Mouse (Mus musculus): Measurements from ENCODE around the gene Lrrc15. TPM values are rescaled to one million over a fixed set of nuclear protein-coding genes. Genes with fewer than 3 reads are reported as not detected.

The Lrrc15 gene
- polyA plus RNA-seq, 1 experiment from 2014 or later: 0.08 TPM

DNA sequence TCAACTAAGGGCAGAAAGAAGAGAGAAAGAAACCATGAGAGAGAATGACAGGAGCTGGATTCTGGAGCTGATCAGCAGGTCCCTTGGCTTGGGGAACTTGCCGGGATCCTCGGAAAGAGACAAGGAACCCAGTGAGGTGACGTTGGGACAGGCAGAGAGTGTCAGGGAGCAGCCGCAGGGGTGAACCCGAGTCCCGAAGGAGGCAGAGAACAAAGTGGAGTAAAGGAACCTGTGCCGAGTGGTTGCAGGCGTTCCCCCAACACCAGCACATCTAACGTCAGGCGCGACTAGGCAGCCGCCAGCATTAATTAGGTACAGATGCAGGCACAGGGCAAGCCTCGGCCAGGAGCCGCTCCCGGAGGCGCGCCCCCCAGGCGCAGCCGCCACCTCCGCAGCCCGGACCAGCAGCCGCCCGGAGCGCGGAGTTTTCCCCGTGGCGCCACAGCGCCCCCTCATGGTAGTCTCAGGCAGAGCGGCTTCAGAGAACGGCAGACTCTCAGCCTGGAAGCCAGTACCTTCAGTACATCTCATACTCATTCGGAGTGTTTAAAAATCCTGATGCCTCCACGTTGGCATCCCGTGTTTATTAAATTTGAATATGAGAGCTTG lies 46.9 kb downstream of the Lrrc15 start:
- Histone ChIP-seq H3K27me3 (replicated peaks; ENCODE audit: control insufficient read depth, insufficient read depth, low read length) (peaks cover 21% of the 10 kb centered on the region), H3K4me2 (peak overlapping the region; percentile 72), H3K4me3 (ENCODE audit: low read depth, low read length) (peak overlapping the region; percentile 42), H3K4me1 (replicated peaks; ENCODE audit: control insufficient read depth, insufficient read depth, low read length) (peaks cover 12% of the 10 kb centered on the region; the same call in 1 of the 2 replicates), H3K9me3 (ENCODE audit: control insufficient read depth, low read length) (no peaks in the 10 kb centered on the region), H3K9ac (ENCODE audit: low read depth, low read length) (peak overlapping the region; percentile 31; the same call in 1 of the 2 replicates), H3K27ac (ENCODE audit: low read depth, low read length) (no peak overlapping the region), H3K36me3 (ENCODE audit: control insufficient read depth, insufficient read depth, low read length) (no peaks in the 10 kb centered on the region)
- peak; percentile 83 for DNase-seq (ENCODE audit: low spot score)
- WGBS: 2% methylated on average over 33 of the region's 33 CpGs
- ATAC-seq (replicated peaks; ENCODE audit: low FRiP score): peak; percentile 65

GRCm38 (mm10) chr16:30235577-30235976 lies 47.5 kb downstream of the Lrrc15 start:
- H3K36me3 ChIP-seq (ENCODE audit: control insufficient read depth, insufficient read depth, low read length): no peaks in the 10 kb centered on the region
- H3K4me3 ChIP-seq (ENCODE audit: low read depth, low read length): no peak overlapping the region
- WGBS: 50% methylated on average over 2 of the region's 2 CpGs
- no peak overlapping the region for H3K27ac ChIP-seq (ENCODE audit: low read depth, low read length)
- H3K4me2 ChIP-seq: no peak overlapping the region; the same call in 1 of the 2 replicates
- H3K27me3 ChIP-seq (replicated peaks; ENCODE audit: control insufficient read depth, insufficient read depth, low read length): peaks cover 21% of the 10 kb centered on the region
- H3K9ac ChIP-seq (ENCODE audit: low read depth, low read length): no peak overlapping the region
- no peak for DNase-seq (ENCODE audit: low spot score)
- no peak for ATAC-seq (replicated peaks; ENCODE audit: low FRiP score)
- no peaks in the 10 kb centered on the region for H3K9me3 ChIP-seq (ENCODE audit: control insufficient read depth, low read length)
- peaks cover 12% of the 10 kb centered on the region; the same call in 1 of the 2 replicates for H3K4me1 ChIP-seq (replicated peaks; ENCODE audit: control insufficient read depth, insufficient read depth, low read length)

DNA sequence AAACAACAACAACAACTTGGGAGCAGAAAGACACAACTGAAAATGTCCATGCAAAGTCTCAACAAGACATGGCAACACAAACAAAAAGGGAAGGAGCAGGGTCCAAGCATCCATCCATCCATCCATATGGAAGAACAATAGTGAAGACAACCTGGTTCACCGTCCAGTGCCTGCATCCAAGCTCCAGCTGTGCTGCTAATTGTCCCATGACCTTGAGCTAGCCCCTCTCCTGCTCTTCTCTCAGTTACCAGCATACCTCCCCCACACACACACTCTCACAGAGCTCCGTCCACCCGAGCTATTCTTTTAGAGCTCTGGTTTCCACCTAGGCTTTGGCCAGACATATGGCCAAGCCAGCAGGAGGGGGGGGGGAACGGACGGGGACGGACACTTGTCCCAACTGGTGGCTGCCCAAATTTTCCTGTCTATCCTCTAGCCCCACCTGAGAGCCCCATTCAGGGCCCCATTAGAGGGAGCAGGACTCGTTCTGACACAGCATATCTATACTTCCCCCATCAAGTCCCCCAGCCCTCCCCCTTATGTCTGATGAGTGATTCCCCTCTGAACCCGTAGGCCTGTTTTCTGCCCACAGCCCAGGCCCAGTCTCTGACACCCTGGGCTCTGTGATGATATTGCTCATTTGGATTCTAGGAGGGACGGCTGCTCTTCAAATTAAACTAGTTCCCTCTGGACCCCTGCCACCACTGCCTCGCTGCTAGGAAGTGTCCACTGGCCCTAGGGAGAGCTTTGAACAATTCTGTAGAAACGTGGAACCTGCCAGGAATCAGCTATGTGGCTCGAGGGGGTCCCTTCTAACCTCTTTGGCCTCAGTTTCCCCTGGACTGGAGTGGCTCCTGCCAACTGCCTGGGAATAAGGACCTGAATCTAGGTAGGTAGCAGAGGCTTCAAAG lies 48.2 kb downstream of the Lrrc15 start:
- no peak overlapping the region for H3K4me2 ChIP-seq
- WGBS: 48% methylated on average over 12 of the region's 12 CpGs
- peaks cover 12% of the 10 kb centered on the region; the same call in 1 of the 2 replicates for H3K4me1 ChIP-seq (replicated peaks; ENCODE audit: control insufficient read depth, insufficient read depth, low read length)
- no peak for DNase-seq (ENCODE audit: low spot score)
- H3K9me3 ChIP-seq (ENCODE audit: control insufficient read depth, low read length): no peaks in the 10 kb centered on the region
- peaks cover 21% of the 10 kb centered on the region for H3K27me3 ChIP-seq (replicated peaks; ENCODE audit: control insufficient read depth, insufficient read depth, low read length)
- no peak for ATAC-seq (replicated peaks; ENCODE audit: low FRiP score)
- H3K36me3 ChIP-seq (ENCODE audit: control insufficient read depth, insufficient read depth, low read length): no peaks in the 10 kb centered on the region
- H3K27ac ChIP-seq (ENCODE audit: low read depth, low read length): no peak overlapping the region
- H3K4me3 ChIP-seq (ENCODE audit: low read depth, low read length): no peak overlapping the region
- H3K9ac ChIP-seq (ENCODE audit: low read depth, low read length): no peak overlapping the region

DNA sequence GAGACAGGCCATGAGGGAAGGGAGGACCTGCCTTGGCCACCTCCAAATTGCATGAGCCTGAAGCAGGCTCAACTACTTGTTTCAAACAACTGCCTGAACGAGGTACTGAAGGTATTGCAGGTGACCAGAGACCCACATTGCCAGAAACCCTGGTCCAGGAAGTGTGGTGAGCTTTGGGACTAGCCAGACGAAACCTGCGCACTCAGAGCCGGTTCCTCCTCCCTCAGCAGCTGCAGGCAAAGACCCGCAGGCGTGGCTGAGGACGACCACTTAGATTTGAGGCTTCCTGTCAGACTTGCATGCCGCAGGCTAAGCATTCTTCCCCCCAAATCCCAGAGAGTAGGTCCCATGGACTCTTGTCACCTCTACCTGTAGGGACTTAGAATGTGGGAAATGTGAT lies 49.0 kb downstream of the Lrrc15 start:
- no peak overlapping the region for H3K4me2 ChIP-seq
- no peak for DNase-seq (ENCODE audit: low spot score)
- peaks cover 21% of the 10 kb centered on the region for H3K27me3 ChIP-seq (replicated peaks; ENCODE audit: control insufficient read depth, insufficient read depth, low read length)
- H3K36me3 ChIP-seq (ENCODE audit: control insufficient read depth, insufficient read depth, low read length): no peaks in the 10 kb centered on the region
- no peak overlapping the region for H3K27ac ChIP-seq (ENCODE audit: low read depth, low read length)
- H3K4me3 ChIP-seq (ENCODE audit: low read depth, low read length): no peak overlapping the region
- peaks cover 12% of the 10 kb centered on the region; the same call in 1 of the 2 replicates for H3K4me1 ChIP-seq (replicated peaks; ENCODE audit: control insufficient read depth, insufficient read depth, low read length)
- no peak for ATAC-seq (replicated peaks; ENCODE audit: low FRiP score)
- no peaks in the 10 kb centered on the region for H3K9me3 ChIP-seq (ENCODE audit: control insufficient read depth, low read length)
- no peak overlapping the region for H3K9ac ChIP-seq (ENCODE audit: low read depth, low read length)
- WGBS: 28% methylated on average over 8 of the region's 8 CpGs

DNA sequence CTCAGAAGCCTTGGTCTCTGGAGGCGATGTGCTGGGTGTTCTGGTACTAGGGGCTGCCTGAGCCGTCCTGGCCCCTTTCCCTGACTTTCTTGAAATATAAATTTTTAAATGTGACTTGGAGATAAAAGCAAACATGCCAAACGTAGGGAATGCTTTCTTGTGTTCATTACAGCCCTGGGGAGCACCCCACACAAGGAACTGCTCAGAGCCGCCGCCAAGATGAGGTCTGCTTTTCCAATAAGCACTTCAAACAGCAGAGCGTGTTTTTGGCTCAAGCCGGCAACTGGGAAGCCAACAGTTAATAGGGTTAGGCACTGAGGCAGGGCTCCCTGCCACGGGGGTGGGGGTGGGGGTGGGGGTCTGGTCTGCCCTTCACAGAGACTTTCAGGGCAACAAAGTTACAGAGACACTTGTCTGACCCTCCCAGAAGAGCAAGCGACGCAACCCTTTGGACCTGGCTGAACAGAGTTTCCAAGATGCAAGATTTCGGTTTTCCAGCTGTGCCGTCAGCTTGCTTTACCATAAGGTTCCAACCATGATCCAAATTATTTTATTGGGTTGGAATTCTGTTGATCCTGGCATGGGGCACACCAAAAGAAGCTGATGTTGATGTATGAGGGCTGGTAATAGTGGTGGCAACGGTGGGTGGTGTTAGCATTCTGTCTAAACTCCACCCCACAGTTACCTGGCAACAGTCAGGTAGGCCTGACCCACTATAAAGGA lies 51.0 kb downstream of the Lrrc15 start:
- ATAC-seq (replicated peaks; ENCODE audit: low FRiP score): no peak
- peaks cover 19% of the 10 kb centered on the region for H3K27me3 ChIP-seq (replicated peaks; ENCODE audit: control insufficient read depth, insufficient read depth, low read length)
- H3K27ac ChIP-seq (ENCODE audit: low read depth, low read length): no peak overlapping the region
- DNase-seq (ENCODE audit: low spot score): no peak
- no peak overlapping the region for H3K4me2 ChIP-seq
- no peaks in the 10 kb centered on the region for H3K9me3 ChIP-seq (ENCODE audit: control insufficient read depth, low read length)
- H3K4me3 ChIP-seq (ENCODE audit: low read depth, low read length): no peak overlapping the region
- H3K4me1 ChIP-seq (replicated peaks; ENCODE audit: control insufficient read depth, insufficient read depth, low read length): peaks cover 19% of the 10 kb centered on the region
- 49% methylated on average over 13 of the region's 13 CpGs for WGBS
- H3K9ac ChIP-seq (ENCODE audit: low read depth, low read length): no peak overlapping the region
- H3K36me3 ChIP-seq (ENCODE audit: control insufficient read depth, insufficient read depth, low read length): no peaks in the 10 kb centered on the region

DNA sequence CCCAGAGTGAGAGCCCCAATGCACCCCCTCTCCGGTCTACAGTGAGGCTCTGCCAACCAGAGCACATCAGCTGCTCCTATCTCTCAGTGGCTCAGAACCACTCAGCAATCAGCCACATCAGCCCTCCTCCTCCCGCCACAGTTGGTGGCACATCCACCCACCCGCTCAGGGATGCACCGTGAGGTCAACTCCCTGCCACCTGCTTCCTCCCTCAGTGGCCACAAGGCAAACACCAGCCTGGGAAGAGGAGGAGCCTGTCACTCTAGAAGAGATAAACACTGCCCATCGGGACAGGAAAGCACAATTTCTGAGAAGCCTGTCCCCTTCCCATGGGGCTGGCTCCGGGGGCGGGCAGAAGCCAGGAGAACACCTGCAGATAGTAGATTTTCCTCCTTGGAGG lies 55.7 kb downstream of the Lrrc15 start:
- 17% methylated on average over 7 of the region's 7 CpGs for WGBS

GRCm38 (mm10) chr16:30221161-30221782 lies 61.8 kb downstream of the Lrrc15 start:
- Histone ChIP-seq H3K9ac (ENCODE audit: low read depth, low read length) (no peak overlapping the region), H3K4me3 (ENCODE audit: low read depth, low read length) (no peak overlapping the region), H3K36me3 (ENCODE audit: control insufficient read depth, insufficient read depth, low read length) (no peaks in the 10 kb centered on the region), H3K9me3 (ENCODE audit: control insufficient read depth, low read length) (no peaks in the 10 kb centered on the region), H3K4me2 (no peak overlapping the region), H3K27ac (ENCODE audit: low read depth, low read length) (no peak overlapping the region), H3K4me1 (replicated peaks; ENCODE audit: control insufficient read depth, insufficient read depth, low read length) (no peaks in the 10 kb centered on the region), H3K27me3 (replicated peaks; ENCODE audit: control insufficient read depth, insufficient read depth, low read length) (no peaks in the 10 kb centered on the region)
- 80% methylated on average over 13 of the region's 13 CpGs for WGBS
- DNase-seq (ENCODE audit: low spot score): no peak
- no peak for ATAC-seq (replicated peaks; ENCODE audit: low FRiP score)

More for the DNA sequence above, 55.7 kb downstream of the Lrrc15 start:
- ATAC-seq (replicated peaks; ENCODE audit: low FRiP score) (no peak; the same call in 1 of the 2 replicates), DNase-seq (ENCODE audit: low spot score) (no peak)
- Histone ChIP-seq H3K27me3 (replicated peaks; ENCODE audit: control insufficient read depth, insufficient read depth, low read length) (no peaks in the 10 kb centered on the region), H3K4me3 (ENCODE audit: low read depth, low read length) (no peak overlapping the region), H3K9me3 (ENCODE audit: control insufficient read depth, low read length) (no peaks in the 10 kb centered on the region), H3K9ac (ENCODE audit: low read depth, low read length) (no peak overlapping the region), H3K27ac (ENCODE audit: low read depth, low read length) (no peak overlapping the region), H3K4me2 (no peak overlapping the region), H3K4me1 (replicated peaks; ENCODE audit: control insufficient read depth, insufficient read depth, low read length) (peaks cover 10% of the 10 kb centered on the region), H3K36me3 (ENCODE audit: control insufficient read depth, insufficient read depth, low read length) (no peaks in the 10 kb centered on the region)
